Mouse (Mus musculus): Measurements from ENCODE around the gene Trpm3.

- TF ChIP-seq CTCF (IDR thresholded peaks at IDR 0.05; ENCODE audit: low read depth, low read length), result no peak
- no peak for TF ChIP-seq POLR2A (IDR thresholded peaks at IDR 0.05; ENCODE audit: extremely low read depth, insufficient read depth, low read length)
Measured at GRCm38 (mm10) chr19:22775191-22775695, 636.4 kb downstream of the Trpm3 start.

All from liver, adult 2 months (tissue).